Mouse (Mus musculus): Measurements from ENCODE around the gene Myog.
A peak's percentile ranks its signal among the peaks of the same experiment; 100 is the strongest.
"Not testable (repeated sequence)": the region's sequence is repeated elsewhere in the genome, so short reads cannot be mapped to it uniquely, and the experiment has no call there.

The Myog gene

DNA sequence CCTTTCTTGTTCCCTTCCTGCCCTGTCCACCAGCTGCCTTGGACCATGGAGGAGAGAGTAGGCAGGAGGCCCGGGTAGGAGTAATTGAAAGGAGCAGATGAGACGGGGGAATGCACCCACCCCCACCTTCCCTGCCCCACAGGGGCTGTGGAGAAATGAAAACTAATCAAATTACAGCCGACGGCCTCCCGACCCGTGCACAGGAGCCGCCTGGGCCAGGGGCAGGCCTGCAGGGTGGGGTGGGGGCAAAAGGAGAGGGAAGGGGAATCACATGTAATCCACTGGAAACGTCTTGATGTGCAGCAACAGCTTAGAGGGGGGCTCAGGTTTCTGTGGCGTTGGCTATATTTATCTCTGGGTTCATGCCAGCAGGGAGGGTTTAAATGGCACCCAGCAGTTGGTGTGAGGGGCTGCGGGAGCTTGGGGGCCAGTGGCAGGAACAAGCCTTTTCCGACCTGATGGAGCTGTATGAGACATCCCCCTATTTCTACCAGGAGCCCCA lies at the start of gene Myog:
TSS of gene Myog (plus strand) at position 392 of the 502 bp plus-strand sequence.
- no peak for DNase-seq (ENCODE audit: low spot score)

GRCm38 (mm10) chr1:134240701-134241100 lies 49.1 kb upstream of the Myog start:
- DNase-seq (ENCODE audit: low spot score) = no peak

DNA sequence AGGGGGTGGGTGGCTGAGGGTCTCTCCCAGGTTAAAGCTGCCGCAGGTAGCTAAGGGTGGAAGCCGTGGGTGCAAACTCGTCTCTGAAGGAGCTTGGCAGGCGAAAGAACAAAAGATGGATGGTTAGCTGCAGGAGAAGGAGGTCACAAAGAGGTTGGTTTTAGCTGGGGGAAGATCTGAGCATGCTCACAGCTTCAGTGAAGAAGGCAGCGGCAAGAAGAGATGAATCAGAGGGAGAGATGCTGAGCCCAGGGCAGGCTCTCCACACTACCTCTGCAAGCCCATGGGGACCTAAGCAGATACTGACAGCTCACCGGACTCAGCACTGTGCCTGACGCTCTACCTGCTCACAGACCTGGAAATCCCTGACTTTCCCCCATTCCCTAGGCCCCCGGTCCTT lies 48.5 kb upstream of the Myog start:
- DNase-seq (ENCODE audit: low spot score) = no peak

DNA sequence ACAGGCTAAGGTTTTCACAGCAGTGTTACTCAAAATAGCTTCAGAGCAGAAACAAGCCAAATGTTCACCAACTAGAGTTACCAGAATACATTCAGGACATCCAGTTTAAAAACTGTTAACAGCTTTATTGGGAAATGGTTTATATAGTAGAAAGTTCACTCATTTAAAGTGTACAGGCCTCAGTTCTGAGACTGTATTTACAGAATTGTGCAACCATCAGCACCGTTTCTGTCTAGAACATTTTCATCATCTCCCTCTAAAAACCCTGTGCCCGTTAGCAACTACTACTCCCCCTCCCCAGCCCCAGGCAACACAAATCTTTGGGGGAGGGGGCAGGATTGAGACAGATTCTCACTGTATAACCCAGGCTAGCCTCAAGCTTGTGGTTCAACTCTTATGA lies 47.5 kb upstream of the Myog start:
- no peak for DNase-seq (ENCODE audit: low spot score)

GRCm38 (mm10) chr1:134243505-134243904 lies 46.3 kb upstream of the Myog start:
- DNase-seq (ENCODE audit: low spot score) = no peak

DNA sequence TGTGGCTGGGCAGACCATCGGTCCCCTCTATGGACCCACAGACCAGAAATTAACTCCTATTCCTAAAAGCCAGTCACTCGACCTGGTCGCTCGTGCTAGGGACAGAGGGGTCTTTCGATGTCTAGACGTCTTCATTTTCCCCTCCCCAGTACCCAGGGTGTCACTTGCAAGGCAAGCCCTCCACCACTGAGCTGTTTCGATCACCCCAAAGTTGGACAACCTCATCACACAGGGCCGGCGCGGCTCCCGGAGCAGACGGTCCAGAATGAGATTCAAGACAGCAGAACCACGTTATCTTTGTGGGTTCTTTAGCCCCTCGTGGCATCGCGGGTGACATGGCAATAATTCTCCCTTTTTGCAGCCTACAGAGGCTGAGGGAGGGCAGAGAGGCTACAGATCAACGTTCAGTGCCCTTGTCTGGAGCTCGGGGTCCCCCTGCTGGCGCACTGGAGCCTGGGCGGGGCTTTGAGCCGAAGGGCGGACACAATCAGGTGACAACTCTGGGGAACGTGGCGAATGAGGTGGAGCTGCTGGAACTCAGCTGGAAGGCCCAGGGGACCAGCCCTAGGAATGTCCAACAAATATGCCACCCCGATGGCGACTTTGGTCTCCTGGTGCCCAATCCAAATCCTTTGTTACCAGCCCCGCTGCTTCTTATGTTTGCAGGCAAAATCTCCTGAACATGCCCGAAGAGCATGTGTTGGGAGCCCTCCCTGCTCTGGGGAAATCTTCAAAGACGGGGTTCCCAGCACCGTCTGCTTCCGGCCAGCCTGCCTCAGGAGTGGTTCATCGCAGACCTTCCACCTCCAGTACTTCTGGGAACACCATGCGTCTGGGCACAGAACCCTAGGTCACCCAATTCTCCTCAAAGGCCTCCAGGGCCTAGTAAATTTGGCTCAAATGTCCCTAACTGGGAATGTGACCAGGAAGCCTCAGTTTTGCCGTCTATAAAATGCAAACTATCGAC lies 45.6 kb upstream of the Myog start:
- DNase-seq (ENCODE audit: low spot score) = peak; percentile 96

DNA sequence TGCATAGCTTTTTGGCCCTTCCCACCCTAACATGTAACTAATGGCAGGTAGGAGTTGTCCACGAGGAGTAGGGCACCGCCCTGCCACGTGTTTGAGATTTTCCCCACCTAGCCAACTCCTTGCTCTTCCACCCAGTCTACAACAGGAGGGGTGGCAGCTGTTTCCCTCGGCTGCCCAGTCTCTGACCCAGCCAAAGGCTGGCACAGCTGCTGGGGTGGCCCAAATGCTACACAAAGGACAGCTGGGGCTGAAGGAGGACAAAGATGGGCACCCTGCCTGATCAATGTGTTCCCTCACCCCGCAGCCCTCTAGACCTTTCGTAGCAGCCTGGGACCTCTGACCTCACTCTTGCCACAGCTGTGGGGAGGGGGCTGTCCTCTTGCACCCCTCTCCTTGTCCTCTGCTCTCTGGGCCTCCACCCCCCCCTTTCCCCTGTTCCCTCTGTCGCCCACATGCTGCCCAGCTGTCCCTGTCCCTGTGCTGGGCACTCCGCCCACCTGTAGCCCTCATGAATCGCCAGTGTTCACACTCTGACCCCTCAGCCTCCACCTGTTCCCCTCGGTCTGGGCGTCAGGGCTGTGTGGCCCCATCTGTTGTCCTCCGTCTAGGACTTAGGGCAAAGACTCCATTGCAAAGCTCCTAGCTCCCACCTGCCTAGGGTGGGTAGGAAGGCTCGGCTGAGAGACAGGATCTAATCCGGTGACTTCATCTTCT lies 44.6 kb upstream of the Myog start:
- peak; percentile 37 for DNase-seq (ENCODE audit: low spot score)

GRCm38 (mm10) chr1:134246590-134246989 lies 43.2 kb upstream of the Myog start:
- peak; percentile 39 for DNase-seq (ENCODE audit: low spot score)

GRCm38 (mm10) chr1:134249681-134250080 lies 40.1 kb upstream of the Myog start:
- DNase-seq (ENCODE audit: low spot score) = not testable (repeated sequence)

DNA sequence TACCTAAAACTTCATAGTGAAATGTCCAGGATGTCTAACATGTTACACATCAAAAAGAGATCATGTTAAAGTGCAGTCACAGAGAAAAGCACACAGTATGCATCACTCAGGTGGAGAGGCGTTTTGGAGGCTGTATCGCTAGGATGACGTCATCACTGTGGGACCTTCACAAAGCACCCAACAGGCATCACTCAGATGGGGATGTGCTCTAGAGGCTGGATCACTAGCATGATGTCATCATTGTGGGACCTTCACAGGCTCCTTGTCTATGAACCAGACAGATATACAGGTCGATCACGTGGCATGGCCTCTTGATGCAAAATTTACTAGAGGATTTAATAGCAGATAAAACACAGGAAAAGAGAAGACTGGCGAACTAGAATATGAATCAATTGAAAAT lies 25.4 kb upstream of the Myog start:
- DNase-seq (ENCODE audit: low spot score) = no peak

DNA sequence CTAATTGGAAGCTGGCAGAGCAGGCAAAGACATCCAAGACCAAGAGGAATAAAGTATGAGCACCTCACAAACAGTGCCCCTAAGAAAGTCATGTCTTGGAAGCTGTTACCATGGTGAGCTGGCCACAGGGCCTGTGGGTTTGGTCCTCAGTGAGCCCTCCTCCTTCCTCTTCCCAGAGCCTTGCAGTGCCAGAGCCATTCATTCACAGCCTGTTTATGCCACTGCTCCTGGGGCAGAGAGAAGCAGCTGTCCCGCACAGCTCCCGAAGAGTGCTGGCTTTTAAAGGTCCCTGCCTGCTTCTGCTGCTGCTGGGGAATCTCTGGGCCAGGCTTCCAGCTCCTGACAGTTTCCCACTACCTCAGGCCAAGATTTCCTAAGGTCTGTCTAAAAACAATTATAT lies 24.0 kb upstream of the Myog start:
- DNase-seq (ENCODE audit: low spot score) = no peak

DNA sequence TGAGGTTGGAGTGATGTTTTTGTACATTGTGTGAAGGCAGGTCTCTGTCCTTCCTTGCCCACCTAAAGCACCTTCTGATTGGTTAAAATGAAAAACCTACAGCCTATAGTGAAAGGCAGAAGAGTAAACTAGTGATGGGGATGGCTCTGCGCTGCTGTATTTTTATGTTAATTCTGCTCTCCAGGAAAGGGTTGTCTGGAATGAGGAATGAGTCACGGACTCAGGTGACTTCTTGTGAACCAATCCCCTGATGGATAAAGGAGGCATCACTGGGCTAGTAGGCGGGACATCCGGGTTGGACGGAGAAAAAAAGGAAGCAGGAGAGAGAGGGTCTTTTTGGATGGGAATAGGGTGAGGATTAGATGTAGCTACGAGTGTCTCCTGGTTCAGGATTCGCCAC lies 19.8 kb upstream of the Myog start:
- DNase-seq (ENCODE audit: low spot score) = no peak

- DNase-seq (ENCODE audit: low spot score) = no peak
These were observed 17.0 kb upstream of the Myog start for GRCm38 (mm10) chr1:134272754-134273250.

- DNase-seq (ENCODE audit: low spot score) = no peak
These were observed 16.0 kb upstream of the Myog start for GRCm38 (mm10) chr1:134273493-134274395.

GRCm38 (mm10) chr1:134274483-134274920 lies 15.3 kb upstream of the Myog start:
- no peak for DNase-seq (ENCODE audit: low spot score)

DNA sequence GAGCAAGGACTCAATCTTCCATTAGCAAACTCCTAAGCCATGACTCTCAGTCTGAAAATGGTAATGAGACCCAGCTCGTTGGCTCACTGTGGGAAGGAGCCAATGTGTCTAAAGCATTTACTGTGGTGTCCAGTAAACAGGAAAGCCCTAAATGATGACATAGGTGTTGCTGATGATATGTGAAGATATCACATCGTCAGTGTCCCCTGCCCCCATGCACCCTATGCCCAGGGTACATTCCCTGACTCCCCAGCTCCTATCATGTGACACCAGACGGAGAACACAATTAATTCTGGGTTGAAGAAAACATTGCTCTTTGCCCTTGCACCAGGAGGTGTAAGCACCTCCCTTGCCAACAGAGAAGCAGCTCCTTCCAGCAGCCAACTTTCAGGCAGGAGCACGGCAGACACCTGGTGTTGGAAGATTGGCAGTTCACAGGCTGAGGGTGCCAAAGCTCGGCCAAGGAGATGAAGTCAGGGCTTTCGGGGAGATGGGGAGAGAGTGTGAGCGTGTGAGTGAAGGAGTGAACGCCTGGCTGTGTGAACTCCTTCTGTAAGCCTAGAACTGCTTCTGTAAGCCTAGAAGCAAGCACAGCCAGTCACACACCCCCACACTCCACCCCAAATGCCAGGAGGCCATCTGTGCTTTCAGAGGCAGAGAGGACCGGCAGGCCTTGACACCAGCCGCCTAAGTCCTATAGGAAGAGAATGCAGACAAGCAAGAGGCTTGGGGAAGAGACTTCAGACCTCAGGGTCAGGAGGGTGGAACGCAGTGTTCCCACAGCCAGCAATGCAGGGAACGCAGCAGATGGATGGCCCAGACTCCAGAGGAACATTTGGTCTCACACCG lies 13.9 kb upstream of the Myog start:
- peak; percentile 56 for DNase-seq (ENCODE audit: low spot score)

DNA sequence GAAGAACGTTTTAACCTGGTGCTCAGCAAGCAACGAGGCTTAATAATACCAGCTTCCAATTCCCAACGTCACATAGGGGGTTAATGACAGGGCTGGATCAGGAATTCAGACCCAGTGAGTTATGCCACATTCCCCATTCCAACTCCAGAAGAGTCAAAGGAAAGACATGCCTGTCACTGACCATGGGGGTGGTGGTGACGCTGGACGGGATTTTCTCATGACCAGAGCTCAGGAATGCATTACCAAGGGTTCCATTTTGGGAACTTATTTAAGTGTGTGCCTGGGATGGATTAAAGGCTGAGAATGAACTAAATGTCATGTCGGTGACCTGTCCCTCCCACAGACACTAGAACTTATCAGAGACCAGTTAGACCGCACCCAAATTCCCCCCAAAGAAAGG lies 13.0 kb upstream of the Myog start:
- DNase-seq (ENCODE audit: low spot score) = no peak

- DNase-seq (ENCODE audit: low spot score) = no peak
These were observed 9.6 kb upstream of the Myog start for GRCm38 (mm10) chr1:134280174-134280573.

DNA sequence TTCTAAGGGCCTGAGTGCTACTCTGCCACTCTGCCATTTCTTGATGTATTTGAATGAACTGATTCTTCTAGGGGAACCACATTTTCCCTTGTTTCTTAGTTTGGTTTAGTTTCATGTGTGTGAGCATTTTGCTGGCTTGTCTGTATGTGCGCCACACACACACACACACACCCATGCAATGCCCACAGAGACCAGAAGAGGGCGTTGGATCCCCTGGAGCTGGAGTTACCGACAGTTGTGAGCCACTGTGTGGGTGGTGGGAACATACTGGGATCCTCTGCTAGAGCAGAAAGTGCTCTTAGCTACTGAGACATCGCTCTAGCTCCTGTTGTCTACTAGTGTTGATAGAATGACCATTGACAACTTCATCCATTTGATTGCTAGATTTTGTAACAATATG lies 8.2 kb upstream of the Myog start:
- no peak for DNase-seq (ENCODE audit: low spot score)

DNA sequence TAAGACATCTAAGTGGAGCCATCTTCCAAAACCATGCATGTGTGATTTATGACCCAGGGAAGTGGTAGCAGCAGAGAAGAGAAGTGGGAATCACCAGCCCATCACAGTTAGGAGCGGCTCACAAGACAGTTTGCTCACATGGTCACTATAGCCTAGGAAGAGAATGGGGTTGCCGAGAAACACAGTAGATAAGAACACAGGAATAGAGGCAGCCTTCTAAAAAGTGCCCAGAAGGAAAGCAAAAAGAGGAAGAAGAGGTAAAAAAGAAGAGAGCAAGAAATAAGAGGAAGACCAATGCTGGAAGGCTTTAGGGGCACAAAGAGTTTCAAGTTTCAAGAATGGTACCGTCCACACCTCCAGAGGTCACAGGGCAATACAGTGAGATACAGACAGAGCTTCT lies 7.4 kb upstream of the Myog start:
- no peak for DNase-seq (ENCODE audit: low spot score)

DNA sequence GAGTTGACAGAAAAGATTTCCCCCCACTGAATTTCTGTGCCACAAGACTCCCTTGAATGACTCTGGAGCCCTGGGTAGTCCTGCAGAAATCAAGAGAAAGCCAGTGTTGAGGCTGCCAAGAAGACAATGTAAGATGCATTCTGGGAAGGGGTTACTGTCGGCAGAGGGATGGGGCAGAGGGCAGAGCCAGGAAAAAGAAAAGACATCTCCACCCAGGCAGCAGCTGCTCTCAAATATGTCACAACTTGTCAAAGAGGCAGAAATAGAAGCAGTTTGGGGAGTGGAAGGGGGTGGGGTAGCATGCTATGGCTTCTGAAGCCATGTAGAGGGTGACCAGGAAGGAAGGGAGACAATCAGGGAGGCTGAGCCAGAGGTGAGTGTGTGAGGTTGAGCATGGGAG lies 6.7 kb upstream of the Myog start:
- DNase-seq (ENCODE audit: low spot score) = no peak
